10 mouse cellular contexts compared by ENCODE assay signal in genomic region chr11:115838895-115839311, GRCm38 (mm10). TPM values are rescaled to one million over a fixed set of nuclear protein-coding genes. Genes with fewer than 3 reads are reported as not detected.
DNase-seq lines count a peak whose midpoint lies in the region; ATAC-seq and TF ChIP-seq lines count a peak whose summit lies in the region.
"Had no signal": no experiment of that assay in that cellular context is flagged by ENCODE, and none has a peak within 500 bp of the region (broad histone marks: within the 10 kb centered on the region; RNA-seq: fewer than 3 reads in every experiment).

No protein-coding gene starts in this region.

- no peak for TF ChIP-seq CTCF in G1E (IDR thresholded peaks at IDR 0.05; ENCODE audit: low read depth, low read length)

- no peak overlapping the region; the same call in 1 of the 2 replicates for H3K9ac ChIP-seq in heart, embryonic 16.5 days (ENCODE audit: low read length)
- H3K9ac ChIP-seq in liver, embryonic 12.5 days, result no peak overlapping the region

- no peaks in the 10 kb centered on the region for H3K9me3 ChIP-seq in G1E (replicated peaks)
- no peaks in the 10 kb centered on the region for H3K9me3 ChIP-seq in heart, embryonic 16.5 days (replicated peaks; ENCODE audit: control insufficient read depth, low read length)
- no peaks in the 10 kb centered on the region for H3K9me3 ChIP-seq in liver, embryonic 12.5 days (replicated peaks)

- DNase-seq in 3134 (ENCODE audit: extremely low read depth, insufficient read length, low spot score) (peak; percentile 46), G1E (ENCODE audit: low spot score) (peak; percentile 33)
- DNase-seq in ovary, postnatal 10 days (ENCODE audit: low spot score), result no peak
- DNase-seq in thymus, postnatal 36 days, result no peak
- DNase-seq in right cerebral cortex, postnatal 10 days (ENCODE audit: low spot score in 2 of 2), result no peak
- DNase-seq in thymus, postnatal 4 days, result no peak
- DNase-seq: spleen, adult 18-20 months had no signal

- H3K27me3 ChIP-seq in G1E (ENCODE audit: insufficient read depth, low read length), result no peaks in the 10 kb centered on the region
- H3K27me3 ChIP-seq in heart, embryonic 16.5 days (ENCODE audit: control insufficient read depth, insufficient read depth, low read length), result no peaks in the 10 kb centered on the region
- H3K27me3 ChIP-seq in liver, embryonic 12.5 days (replicated peaks), result no peaks in the 10 kb centered on the region

- peak; percentile 46; the same call in 1 of the 2 replicates for ATAC-seq in G1E (ENCODE audit: extremely low read depth, insufficient number of reproducible peaks, low FRiP score, poor library complexity, severe bottlenecking)
- ATAC-seq in heart, embryonic 16.5 days (replicated peaks; ENCODE audit: extremely low read depth, insufficient read depth, low FRiP score), result no peak
- ATAC-seq in liver, embryonic 12.5 days, result peak; percentile 36; the same call in 1 of the 2 replicates

- H3K27ac ChIP-seq in heart, embryonic 16.5 days (ENCODE audit: low read length), result peak overlapping the region; percentile 58
- 0 out of 2 replicates have a peak overlapping the region, but pooled peaks have one; percentile 3 for H3K27ac ChIP-seq in liver, embryonic 12.5 days

- H3K4me2 ChIP-seq in heart, embryonic 16.5 days (ENCODE audit: low read depth, low read length), result no peak overlapping the region
- H3K4me2 ChIP-seq in liver, embryonic 12.5 days, result 0 out of 2 replicates have a peak overlapping the region, but pooled peaks have one; percentile 4

- peaks cover 71% of the 10 kb centered on the region for H3K4me1 ChIP-seq in G1E (ENCODE audit: insufficient read depth, low read depth, low read length)
- peaks cover 58% of the 10 kb centered on the region for H3K4me1 ChIP-seq in heart, embryonic 16.5 days (ENCODE audit: control insufficient read depth, insufficient read depth, low read length)
- H3K4me1 ChIP-seq in liver, embryonic 12.5 days, result peaks cover 72% of the 10 kb centered on the region

- peaks cover 55% of the 10 kb centered on the region for H3K36me3 ChIP-seq in G1E (replicated peaks)
- H3K36me3 ChIP-seq in heart, embryonic 16.5 days (ENCODE audit: control insufficient read depth, insufficient read depth), result no peaks in the 10 kb centered on the region
- H3K36me3 ChIP-seq in liver, embryonic 12.5 days, result peaks cover 15% of the 10 kb centered on the region; the same call in 1 of the 2 replicates

- peak overlapping the region; percentile 41; the same call in 1 of the 2 replicates for H3K4me3 ChIP-seq in G1E (ENCODE audit: low read depth, low read length)
- no peak overlapping the region for H3K4me3 ChIP-seq in heart, embryonic 16.5 days (ENCODE audit: low read length)
- no peak overlapping the region for H3K4me3 ChIP-seq in liver, embryonic 12.5 days
- H3K4me3 ChIP-seq: erythroblast, embryonic 14.5 days had no signal

- WGBS in heart, embryonic 16.5 days, result 36% methylated on average over 4 of the region's 4 CpGs
- 22% methylated on average over 4 of the region's 4 CpGs for WGBS in liver, embryonic 12.5 days (ENCODE audit: insufficient replicate concordance)

RNA-seq across cellular contexts. Expression of gene Llgl2, which starts 15.1 kb away (rescaled TPM):
- total RNA-seq in G1E (2014; fragmentation: Nextera tagmentation), result 9.3 and 10.2 TPM in 2 replicates
- 8.0 and 10.5 TPM in 2 replicates for total RNA-seq in G1E (2017)
- 18.1 and 22.5 TPM in 2 replicates for polyA plus RNA-seq in G1E (2012)
- polyA plus RNA-seq in heart, embryonic 16.5 days (2015; fragmentation: Nextera tagmentation; extraction: Ambion mirVana), result 17.7 and 18.2 TPM in 2 replicates
- 13.4 and 14.3 TPM in 2 replicates for polyA plus RNA-seq in liver, embryonic 12.5 days (2016; fragmentation: Nextera tagmentation; extraction: Ambion mirVana)

RNA-seq across cellular contexts. Expression of gene Myo15b, which starts 19.3 kb away (rescaled TPM):
- total RNA-seq in G1E (2014; fragmentation: Nextera tagmentation), result 1.1 TPM in 1 of 2 replicates, not detected in the other
- total RNA-seq in G1E (2017), result 0.16 and 0.17 TPM in 2 replicates
- 0.33 and 0.35 TPM in 2 replicates for polyA plus RNA-seq in G1E (2012)
- 0.17 and 1.7 TPM in 2 replicates for polyA plus RNA-seq in heart, embryonic 16.5 days (2015; fragmentation: Nextera tagmentation; extraction: Ambion mirVana)
- 0.38 and 0.83 TPM in 2 replicates for polyA plus RNA-seq in liver, embryonic 12.5 days (2016; fragmentation: Nextera tagmentation; extraction: Ambion mirVana)
- polyA plus RNA-seq: erythroblast, embryonic 14.5 days had no signal

RNA-seq across cellular contexts. Expression of gene Tsen54, which starts 24.4 kb away (rescaled TPM):
- total RNA-seq in G1E (2014; fragmentation: Nextera tagmentation) (6.2 and 6.6 TPM in 2 replicates), G1E (2017) (16.8 and 18.7 TPM in 2 replicates)
- polyA plus RNA-seq in G1E (2012), result 33.0 and 37.5 TPM in 2 replicates
- polyA plus RNA-seq in heart, embryonic 16.5 days (2015; fragmentation: Nextera tagmentation; extraction: Ambion mirVana), result 26.2 and 28.3 TPM in 2 replicates
- polyA plus RNA-seq in liver, embryonic 12.5 days (2016; fragmentation: Nextera tagmentation; extraction: Ambion mirVana), result 23.5 and 25.6 TPM in 2 replicates

RNA-seq across cellular contexts. Expression of gene Caskin2, which starts 25.5 kb away (rescaled TPM):
- total RNA-seq in G1E (2014; fragmentation: Nextera tagmentation) (not detected in 2 replicates), G1E (2017) (0.17 and 0.33 TPM in 2 replicates)
- polyA plus RNA-seq in G1E (2012), result 0.02 and 0.04 TPM in 2 replicates
- 18.9 and 22.1 TPM in 2 replicates for polyA plus RNA-seq in heart, embryonic 16.5 days (2015; fragmentation: Nextera tagmentation; extraction: Ambion mirVana)
- polyA plus RNA-seq in liver, embryonic 12.5 days (2016; fragmentation: Nextera tagmentation; extraction: Ambion mirVana), result 8.3 and 9.2 TPM in 2 replicates

Comparison
In these comparisons a context has a peak if more than half of its experiments do, and no peak if none do; other contexts are left out.
1. DNase-seq: peak in 3134 (single experiment) and G1E (single experiment); none in ovary, postnatal 10 days (single experiment), thymus, postnatal 36 days (0 of 2), right cerebral cortex, postnatal 10 days (0 of 2) and thymus, postnatal 4 days (single experiment).